Mouse (Mus musculus): ENCODE results near the gene Chac1. TPM values are rescaled to one million over a fixed set of nuclear protein-coding genes. Genes with fewer than 3 reads are reported as not detected.

The Chac1 gene
- total and polyA plus RNA-seq, 3 experiments: 3.6 to 6.4 TPM; not detected in 1

DNA sequence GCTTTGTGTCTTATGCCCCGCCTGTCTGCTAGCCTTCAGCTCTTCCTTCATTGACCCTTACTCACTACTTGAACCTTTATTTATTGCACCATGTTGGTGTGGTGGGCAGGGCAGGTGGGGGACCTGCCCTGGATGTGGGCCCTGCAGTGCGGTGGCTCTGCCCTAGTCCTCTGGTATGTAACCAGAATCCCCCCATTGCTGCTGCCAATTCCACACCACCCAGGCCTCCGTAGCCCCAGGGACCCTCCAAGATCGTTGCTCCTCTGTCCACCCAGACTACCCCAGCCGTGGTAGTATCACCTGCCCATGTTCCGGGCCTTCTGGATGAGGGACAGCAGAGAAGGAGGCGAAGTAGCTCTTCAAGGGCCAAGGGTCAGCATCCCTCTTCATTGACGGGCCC, 2.7 kb downstream of the Chac1 start:
- no peaks in the 10 kb centered on the region for H3K9me3 ChIP-seq (replicated peaks; ENCODE audit: insufficient read depth, low read length)
- DNase-seq (ENCODE audit: low read depth, low spot score): no peak
- H3K27me3 ChIP-seq (ENCODE audit: control insufficient read depth in 1 of 2, insufficient read depth in 2 of 2, low read length in 2 of 2): no peaks in the 10 kb centered on the region
- no peak overlapping the region for H3K9ac ChIP-seq (ENCODE audit: control insufficient read depth, low read depth, low read length, poor library complexity, severe bottlenecking)
- H3K79me2 ChIP-seq (ENCODE audit: control insufficient read depth, insufficient read depth, low read length, poor library complexity): peaks cover 12% of the 10 kb centered on the region
- H3K4me1 ChIP-seq (ENCODE audit: control insufficient read depth in 1 of 2, insufficient read depth in 2 of 2, low read length in 2 of 2): peaks cover 4 to 20% of the 10 kb centered on the region in 2 experiments; a peak in 3 of 4 replicates
- no peak overlapping the region for H3K27ac ChIP-seq (ENCODE audit: control insufficient read depth, low read depth, low read length)
- no peak for TF ChIP-seq NRF1 (IDR thresholded peaks at IDR 0.05; ENCODE audit: insufficient read depth, low read depth, low read length, poor library complexity, severe bottlenecking)
- TF ChIP-seq NELFE (IDR thresholded peaks at IDR 0.05; ENCODE audit: low read depth, low read length): no peak
- no peak for TF ChIP-seq MXI1 (IDR thresholded peaks at IDR 0.05; ENCODE audit: low read depth, low read length)
- peaks cover 2 to 5% of the 10 kb centered on the region in 2 experiments; a peak in 3 of 4 replicates for H3K36me3 ChIP-seq (ENCODE audit: control insufficient read depth in 1 of 2, insufficient read depth in 2 of 2, low read length in 2 of 2)
- H3K4me3 ChIP-seq (ENCODE audit: control insufficient read depth in 1 of 2, insufficient read depth in 1 of 2, low read depth in 2 of 2, low read length in 2 of 2): no peak overlapping the region

DNA sequence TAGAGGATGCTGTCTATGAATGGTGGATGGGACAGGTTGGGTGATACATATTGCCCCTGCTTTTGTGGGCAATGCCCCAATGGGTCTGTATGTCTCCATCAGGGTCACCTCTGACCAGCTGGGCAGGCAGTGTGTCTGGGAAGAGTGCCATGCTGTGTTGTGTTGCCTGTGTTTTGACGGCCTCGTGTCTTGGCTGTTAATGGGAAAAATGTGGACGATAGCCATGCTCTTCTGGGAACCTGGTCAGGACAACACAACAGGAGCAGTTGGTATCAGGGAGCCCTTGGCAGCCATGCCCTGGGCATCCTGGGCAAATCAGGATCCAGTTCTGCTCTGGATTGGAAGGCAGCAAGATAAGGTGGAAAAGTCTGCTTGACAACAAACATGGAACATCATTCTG, 4.1 kb downstream of the Chac1 start:
- Histone ChIP-seq H3K9ac (ENCODE audit: control insufficient read depth, low read depth, low read length, poor library complexity, severe bottlenecking) (no peak overlapping the region), H3K9me3 (replicated peaks; ENCODE audit: insufficient read depth, low read length) (no peaks in the 10 kb centered on the region), H3K36me3 (ENCODE audit: control insufficient read depth in 1 of 2, insufficient read depth in 2 of 2, low read length in 2 of 2) (peaks cover 2 to 10% of the 10 kb centered on the region in 2 experiments; a peak in 3 of 4 replicates), H3K4me1 (ENCODE audit: control insufficient read depth in 1 of 2, insufficient read depth in 2 of 2, low read length in 2 of 2) (peaks cover 9 to 24% of the 10 kb centered on the region in 2 experiments), H3K27me3 (ENCODE audit: control insufficient read depth in 1 of 2, insufficient read depth in 2 of 2, low read length in 2 of 2) (no peaks in the 10 kb centered on the region), H3K27ac (ENCODE audit: control insufficient read depth, low read depth, low read length) (no peak overlapping the region), H3K79me2 (ENCODE audit: control insufficient read depth, insufficient read depth, low read length, poor library complexity) (peaks cover 12% of the 10 kb centered on the region), H3K4me3 (ENCODE audit: control insufficient read depth in 1 of 2, insufficient read depth in 1 of 2, low read depth in 2 of 2, low read length in 2 of 2) (no peak overlapping the region)
- 0 out of 2 replicates have a peak, but pooled peaks have one; percentile 55 for TF ChIP-seq POLR2AphosphoS2 (IDR thresholded peaks at IDR 0.05; ENCODE audit: low read length)
- TF ChIP-seq USF2 (IDR thresholded peaks at IDR 0.05; ENCODE audit: borderline replicate concordance in 1 of 2, insufficient read depth in 1 of 2, low read depth in 1 of 2, low read length in 2 of 2): no peak
- TF ChIP-seq POLR2A (IDR thresholded peaks at IDR 0.05; ENCODE audit: control insufficient read depth in 1 of 2, insufficient read depth in 1 of 2, low read depth in 1 of 2, low read length in 2 of 2, poor library complexity in 1 of 2): peak in 1 of 2 experiments; percentile 50; a peak in 1 of 4 replicates
- DNase-seq (ENCODE audit: low read depth, low spot score): no peak

DNA sequence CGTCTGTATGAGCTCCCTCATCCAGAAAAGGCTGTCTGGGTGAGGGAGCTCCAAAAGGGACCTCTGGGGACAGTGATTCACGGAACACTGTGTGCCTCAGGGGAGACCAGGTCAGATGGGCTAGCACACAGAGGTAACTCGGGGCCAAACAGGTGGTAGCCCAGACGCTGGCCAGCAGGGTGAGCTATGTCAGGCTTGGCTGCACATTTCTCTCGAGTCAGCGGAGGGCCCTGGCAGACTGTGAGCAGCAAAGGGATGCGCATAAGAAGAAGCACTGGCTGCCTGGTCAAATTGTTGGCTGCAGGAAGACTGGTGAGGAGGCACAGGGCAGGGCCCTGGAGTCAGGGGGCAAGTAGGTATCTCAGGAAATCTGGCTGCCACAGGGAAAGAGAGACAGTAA, 4.6 kb downstream of the Chac1 start:
- TF ChIP-seq POLR2AphosphoS2 (IDR thresholded peaks at IDR 0.05; ENCODE audit: low read length) (peak; percentile 34; the same call in 1 of the 2 replicates), UBTF (IDR thresholded peaks at IDR 0.05; ENCODE audit: borderline replicate concordance, insufficient read depth, low read depth, low read length) (no peak)
- H3K27me3 ChIP-seq (ENCODE audit: control insufficient read depth in 1 of 2, insufficient read depth in 2 of 2, low read length in 2 of 2): no peaks in the 10 kb centered on the region
- no peak overlapping the region for H3K9ac ChIP-seq (ENCODE audit: control insufficient read depth, low read depth, low read length, poor library complexity, severe bottlenecking)
- no peak overlapping the region for H3K27ac ChIP-seq (ENCODE audit: control insufficient read depth, low read depth, low read length)
- peaks cover 2 to 8% of the 10 kb centered on the region in 2 experiments; a peak in 3 of 4 replicates for H3K36me3 ChIP-seq (ENCODE audit: control insufficient read depth in 1 of 2, insufficient read depth in 2 of 2, low read length in 2 of 2)
- peaks cover 11% of the 10 kb centered on the region for H3K79me2 ChIP-seq (ENCODE audit: control insufficient read depth, insufficient read depth, low read length, poor library complexity)
- H3K9me3 ChIP-seq (replicated peaks; ENCODE audit: insufficient read depth, low read length): no peaks in the 10 kb centered on the region
- H3K4me1 ChIP-seq (ENCODE audit: control insufficient read depth in 1 of 2, insufficient read depth in 2 of 2, low read length in 2 of 2): peaks cover 10 to 24% of the 10 kb centered on the region in 2 experiments
- peak; percentile 32 for DNase-seq (ENCODE audit: low read depth, low spot score)
- no peak overlapping the region for H3K4me3 ChIP-seq (ENCODE audit: control insufficient read depth in 1 of 2, insufficient read depth in 1 of 2, low read depth in 2 of 2, low read length in 2 of 2)

DNA sequence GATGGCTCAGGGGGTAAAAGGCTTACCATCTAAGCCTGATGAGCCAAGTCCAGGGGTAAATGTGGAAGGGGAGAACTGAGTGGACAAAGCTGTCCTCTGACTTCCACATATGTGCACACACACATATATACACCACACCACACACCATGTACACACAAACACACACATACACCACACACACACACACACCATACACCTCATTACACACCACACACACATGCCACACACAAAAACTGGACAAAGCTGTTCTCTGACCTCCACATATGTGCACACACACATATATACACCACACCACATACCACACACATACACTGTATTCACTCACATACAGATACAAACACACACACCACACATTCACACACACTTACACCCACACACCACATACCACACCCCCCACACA, 5.3 kb downstream of the Chac1 start:
- Histone ChIP-seq H3K36me3 (ENCODE audit: control insufficient read depth in 1 of 2, insufficient read depth in 2 of 2, low read length in 2 of 2) (peaks cover 2 to 11% of the 10 kb centered on the region in 2 experiments; a peak in 3 of 4 replicates), H3K27ac (ENCODE audit: control insufficient read depth, low read depth, low read length) (no peak overlapping the region), H3K9ac (ENCODE audit: control insufficient read depth, low read depth, low read length, poor library complexity, severe bottlenecking) (no peak overlapping the region), H3K79me2 (ENCODE audit: control insufficient read depth, insufficient read depth, low read length, poor library complexity) (peaks cover 7% of the 10 kb centered on the region), H3K27me3 (ENCODE audit: control insufficient read depth in 1 of 2, insufficient read depth in 2 of 2, low read length in 2 of 2) (no peaks in the 10 kb centered on the region), H3K4me1 (ENCODE audit: control insufficient read depth in 1 of 2, insufficient read depth in 2 of 2, low read length in 2 of 2) (peaks cover 10 to 28% of the 10 kb centered on the region in 2 experiments), H3K4me3 (ENCODE audit: control insufficient read depth in 1 of 2, insufficient read depth in 1 of 2, low read depth in 2 of 2, low read length in 2 of 2) (no peak overlapping the region), H3K9me3 (replicated peaks; ENCODE audit: insufficient read depth, low read length) (no peaks in the 10 kb centered on the region)
- TF ChIP-seq RAD21 (IDR thresholded peaks at IDR 0.05; ENCODE audit: low read depth, low read length): no peak
- TF ChIP-seq POLR2A (IDR thresholded peaks at IDR 0.05; ENCODE audit: control insufficient read depth in 1 of 2, insufficient read depth in 1 of 2, low read depth in 1 of 2, low read length in 2 of 2, poor library complexity in 1 of 2): 0 out of 4 replicates have a peak, but pooled peaks of 1 of the 2 experiments have one; percentile 17
- DNase-seq (ENCODE audit: low read depth, low spot score): peak; percentile 26
